Mouse (Mus musculus): ENCODE measurements around the gene Klrb1b. TPM values are rescaled to one million over a fixed set of nuclear protein-coding genes. Genes with fewer than 3 reads are reported as not detected.
"Not testable (repeated sequence)": the region's sequence is repeated elsewhere in the genome, so short reads cannot be mapped to it uniquely, and the experiment has no call there.

The Klrb1b gene
- polyA plus RNA-seq, 1 experiment from 2014 or later, result not detected

DNA sequence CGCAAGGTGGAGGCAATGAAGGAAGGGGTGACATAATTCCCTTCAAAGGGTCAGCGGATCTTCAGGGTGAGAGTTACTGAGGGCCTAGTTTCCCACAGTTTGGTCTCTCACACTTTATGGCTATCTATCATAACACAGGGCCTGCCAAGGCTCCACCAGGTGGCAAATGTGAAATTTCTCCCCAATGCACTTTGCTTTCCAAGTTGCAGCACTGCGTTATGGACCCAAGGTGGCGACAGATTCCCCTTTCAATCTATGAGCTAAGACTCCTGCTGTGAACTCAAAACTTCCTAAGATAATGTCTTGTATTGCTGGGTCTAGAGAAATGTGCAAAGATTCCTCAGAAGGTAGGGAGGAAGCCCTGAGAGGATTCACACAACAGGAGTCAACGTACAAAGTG lies 17.6 kb downstream of the Klrb1b start:
- no peak overlapping the region for H3K27ac ChIP-seq (ENCODE audit: low read depth, low read length)
- H3K4me2 ChIP-seq (replicated peaks; ENCODE audit: low read depth, low read length), result no peak overlapping the region
- WGBS, result 90% methylated on average over 5 of the region's 5 CpGs
- no peaks in the 10 kb centered on the region for H3K9me3 ChIP-seq (ENCODE audit: control insufficient read depth, low read length)
- H3K4me1 ChIP-seq (ENCODE audit: control insufficient read depth, insufficient read depth, low read length), result no peaks in the 10 kb centered on the region
- H3K27me3 ChIP-seq (ENCODE audit: control insufficient read depth, insufficient read depth, low read length), result no peaks in the 10 kb centered on the region
- ATAC-seq (ENCODE audit: low FRiP score, low TSS enrichment), result no peak
- H3K4me3 ChIP-seq (ENCODE audit: low read length), result no peak overlapping the region
- no peak overlapping the region for H3K9ac ChIP-seq (ENCODE audit: low read depth, low read length)
- no peaks in the 10 kb centered on the region for H3K36me3 ChIP-seq (ENCODE audit: control insufficient read depth, insufficient read depth, low read length)

DNA sequence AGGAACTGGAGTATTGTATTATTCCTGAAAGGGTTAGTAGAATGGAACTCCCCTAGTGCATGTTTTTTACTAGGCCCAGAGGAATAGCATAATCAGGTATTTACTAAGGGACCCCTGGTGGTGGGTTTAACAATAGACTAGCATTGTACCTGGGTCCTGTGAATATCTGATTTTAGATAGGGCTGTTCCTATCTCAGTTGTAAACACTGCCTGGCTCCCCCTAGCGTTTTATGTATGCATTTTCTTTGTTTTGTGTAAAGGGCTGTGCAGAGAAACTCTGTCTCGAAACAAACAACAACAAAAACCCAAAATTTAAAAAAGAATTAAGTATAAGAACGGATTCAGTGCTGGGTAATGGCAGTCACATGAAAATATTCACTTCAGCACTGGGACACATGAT lies 19.1 kb downstream of the Klrb1b start:
- H3K4me1 ChIP-seq (ENCODE audit: control insufficient read depth, insufficient read depth, low read length), result no peaks in the 10 kb centered on the region
- ATAC-seq (ENCODE audit: low FRiP score, low TSS enrichment), result no peak
- H3K9me3 ChIP-seq (ENCODE audit: control insufficient read depth, low read length), result no peaks in the 10 kb centered on the region
- no peak overlapping the region for H3K9ac ChIP-seq (ENCODE audit: low read depth, low read length)
- no peaks in the 10 kb centered on the region for H3K27me3 ChIP-seq (ENCODE audit: control insufficient read depth, insufficient read depth, low read length)
- H3K36me3 ChIP-seq (ENCODE audit: control insufficient read depth, insufficient read depth, low read length), result no peaks in the 10 kb centered on the region
- no peak overlapping the region for H3K4me2 ChIP-seq (replicated peaks; ENCODE audit: low read depth, low read length)
- no peak overlapping the region for H3K27ac ChIP-seq (ENCODE audit: low read depth, low read length)
- no peak overlapping the region for H3K4me3 ChIP-seq (ENCODE audit: low read length)
- WGBS, result 78% methylated on average over 3 of the region's 3 CpGs

DNA sequence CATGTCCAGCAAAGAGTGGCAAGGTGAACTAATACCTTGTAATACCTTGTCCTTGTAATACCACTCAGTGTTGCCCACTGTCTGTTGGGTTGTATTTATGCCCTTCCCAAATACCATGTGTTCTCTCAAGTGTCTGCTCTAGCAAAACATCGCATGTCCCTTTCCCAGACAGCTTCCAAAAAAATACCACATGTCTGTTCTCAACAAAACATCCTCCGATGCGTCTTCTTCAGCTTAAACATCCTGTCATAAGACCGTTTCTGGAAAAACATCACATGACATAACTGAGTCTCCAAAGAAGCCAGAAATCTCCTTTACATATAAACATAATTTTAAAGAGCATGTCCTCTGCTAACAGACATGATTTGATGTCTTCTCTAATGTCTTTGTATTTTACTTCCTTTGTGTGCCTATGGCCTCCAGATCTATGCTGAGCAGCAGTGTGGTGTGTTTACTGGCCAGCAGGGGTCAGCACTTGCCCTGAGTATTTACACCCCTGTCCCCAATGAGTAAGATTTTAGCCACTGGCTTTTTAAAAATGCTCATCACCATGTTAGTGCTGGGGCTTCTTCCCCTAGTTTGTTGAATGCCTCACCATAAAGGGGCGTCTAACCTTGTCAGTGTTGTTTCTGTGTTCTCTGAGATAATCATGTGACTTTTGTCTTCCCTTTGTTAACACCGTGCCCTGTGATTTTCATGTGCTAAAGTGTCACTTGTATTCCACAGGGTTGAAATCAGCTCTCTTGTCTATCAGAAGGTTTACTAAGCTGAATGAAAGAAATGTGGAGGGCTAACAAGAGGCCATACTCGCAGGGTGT lies 21.1 kb downstream of the Klrb1b start:
- H3K4me1 ChIP-seq (ENCODE audit: control insufficient read depth, insufficient read depth, low read length); H3K4me2 ChIP-seq (replicated peaks; ENCODE audit: low read depth, low read length); H3K27me3 ChIP-seq (ENCODE audit: control insufficient read depth, insufficient read depth, low read length); H3K4me3 ChIP-seq (ENCODE audit: low read length); H3K27ac ChIP-seq (ENCODE audit: low read depth, low read length); H3K9ac ChIP-seq (ENCODE audit: low read depth, low read length); ATAC-seq (ENCODE audit: low FRiP score, low TSS enrichment); H3K9me3 ChIP-seq (ENCODE audit: control insufficient read depth, low read length); H3K36me3 ChIP-seq (ENCODE audit: control insufficient read depth, insufficient read depth, low read length): not testable (repeated sequence)
- WGBS, result 63% methylated on average over 7 of the region's 7 CpGs

DNA sequence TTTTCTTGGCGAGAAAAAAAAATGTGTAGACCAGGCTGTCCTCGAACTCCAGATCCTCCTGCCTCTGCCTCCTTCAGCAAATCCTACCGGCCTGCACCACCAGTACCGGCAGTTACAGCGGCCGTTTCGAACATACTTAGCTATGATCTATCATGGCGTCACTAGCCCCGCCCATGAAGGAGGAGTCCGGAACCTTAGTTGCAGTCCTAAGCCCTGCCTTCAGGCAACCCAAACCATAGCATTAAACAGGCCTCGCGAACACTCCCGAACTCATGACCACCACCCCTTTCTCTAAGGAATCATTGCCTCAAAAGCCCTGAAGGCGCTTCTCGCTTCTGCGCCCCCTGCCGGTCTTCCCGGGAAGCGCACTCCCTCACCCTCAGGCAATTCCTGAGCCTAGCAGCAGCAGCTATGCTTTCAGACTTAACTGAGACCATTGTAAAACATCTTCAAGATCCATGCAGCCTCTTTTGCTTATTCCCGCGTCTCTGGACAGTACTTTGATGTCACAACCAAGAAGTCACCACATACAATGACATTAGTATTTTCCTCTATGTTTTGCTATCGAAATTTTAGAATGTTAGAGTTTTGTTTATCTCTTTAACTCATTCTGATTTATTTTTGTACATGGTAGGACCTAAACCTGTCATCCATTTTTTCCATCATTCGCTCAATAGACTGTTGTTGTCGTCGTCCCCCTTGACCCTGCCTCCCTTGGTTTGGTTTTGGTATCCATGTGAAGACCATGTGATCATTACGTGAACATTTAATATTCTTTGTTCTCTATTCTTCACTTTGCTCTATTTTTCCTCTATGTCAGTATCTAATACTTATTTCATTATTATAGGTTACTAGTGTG lies 22.9 kb downstream of the Klrb1b start:
- H3K4me2 ChIP-seq (replicated peaks; ENCODE audit: low read depth, low read length), result peak overlapping the region; percentile 55
- no peaks in the 10 kb centered on the region for H3K36me3 ChIP-seq (ENCODE audit: control insufficient read depth, insufficient read depth, low read length)
- peak overlapping the region; percentile 58; the same call in 1 of the 2 replicates for H3K9ac ChIP-seq (ENCODE audit: low read depth, low read length)
- H3K27me3 ChIP-seq (ENCODE audit: control insufficient read depth, insufficient read depth, low read length), result no peaks in the 10 kb centered on the region
- peak; percentile 95 for ATAC-seq (ENCODE audit: low FRiP score, low TSS enrichment)
- peak overlapping the region; percentile 52 for H3K4me3 ChIP-seq (ENCODE audit: low read length)
- H3K27ac ChIP-seq (ENCODE audit: low read depth, low read length), result no peak overlapping the region
- WGBS, result 7% methylated on average over 26 of the region's 26 CpGs
- no peaks in the 10 kb centered on the region for H3K9me3 ChIP-seq (ENCODE audit: control insufficient read depth, low read length)
- no peaks in the 10 kb centered on the region for H3K4me1 ChIP-seq (ENCODE audit: control insufficient read depth, insufficient read depth, low read length)

DNA sequence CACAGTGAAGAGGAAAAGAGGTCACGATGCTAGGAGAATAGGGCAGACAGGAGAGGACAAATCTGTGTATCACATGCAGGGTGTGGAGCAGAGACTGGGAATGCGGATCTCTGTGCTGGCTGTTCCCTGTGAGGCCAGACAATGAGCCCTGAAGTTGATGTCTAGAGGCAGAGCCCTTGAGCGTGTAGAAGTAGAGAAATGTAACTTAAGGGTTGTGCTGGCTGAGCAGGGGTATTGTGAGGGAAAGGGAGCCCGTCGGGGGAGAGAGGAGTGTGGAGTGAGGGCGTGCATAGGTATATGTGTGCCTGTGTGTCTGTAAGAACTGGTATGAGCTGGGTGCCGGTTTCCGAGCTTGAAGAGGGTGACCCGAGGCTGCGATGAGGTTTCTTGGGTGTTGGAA lies 23.6 kb downstream of the Klrb1b start:
- H3K36me3 ChIP-seq (ENCODE audit: control insufficient read depth, insufficient read depth, low read length), result no peaks in the 10 kb centered on the region
- WGBS, result 11% methylated on average over 10 of the region's 10 CpGs
- peak overlapping the region; percentile 52 for H3K4me3 ChIP-seq (ENCODE audit: low read length)
- peak; percentile 39 for ATAC-seq (ENCODE audit: low FRiP score, low TSS enrichment)
- H3K27ac ChIP-seq (ENCODE audit: low read depth, low read length), result 0 out of 2 replicates have a peak overlapping the region, but pooled peaks have one; percentile 37
- peak overlapping the region; percentile 55 for H3K4me2 ChIP-seq (replicated peaks; ENCODE audit: low read depth, low read length)
- H3K9ac ChIP-seq (ENCODE audit: low read depth, low read length), result peak overlapping the region; percentile 58
- peaks cover 6% of the 10 kb centered on the region; the same call in 1 of the 2 replicates for H3K4me1 ChIP-seq (ENCODE audit: control insufficient read depth, insufficient read depth, low read length)
- no peaks in the 10 kb centered on the region for H3K9me3 ChIP-seq (ENCODE audit: control insufficient read depth, low read length)
- no peaks in the 10 kb centered on the region for H3K27me3 ChIP-seq (ENCODE audit: control insufficient read depth, insufficient read depth, low read length)

DNA sequence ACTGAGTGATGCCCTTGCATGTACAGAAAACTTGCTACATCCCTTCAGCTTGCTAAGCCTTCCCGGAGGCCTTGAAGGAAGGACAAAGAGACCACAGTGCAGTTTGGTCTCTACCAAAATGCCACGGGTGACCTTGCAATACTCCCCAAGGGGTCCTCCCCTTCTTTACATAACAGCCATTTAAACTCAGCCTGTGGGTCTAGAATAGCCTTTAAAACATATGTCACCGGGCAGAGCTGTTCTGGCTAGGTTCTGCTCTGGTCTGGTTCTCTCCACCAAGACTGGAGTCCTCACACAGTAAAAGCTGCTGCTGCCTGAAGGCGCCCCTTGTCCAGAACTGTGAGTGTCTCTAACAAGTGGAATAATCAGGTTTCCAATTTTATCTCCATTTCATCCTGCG lies 25.4 kb downstream of the Klrb1b start:
- 84% methylated on average over 5 of the region's 5 CpGs for WGBS
- H3K4me2 ChIP-seq (replicated peaks; ENCODE audit: low read depth, low read length); H3K4me3 ChIP-seq (ENCODE audit: low read length); H3K9ac ChIP-seq (ENCODE audit: low read depth, low read length); H3K27ac ChIP-seq (ENCODE audit: low read depth, low read length); ATAC-seq (ENCODE audit: low FRiP score, low TSS enrichment); H3K4me1 ChIP-seq (ENCODE audit: control insufficient read depth, insufficient read depth, low read length); H3K27me3 ChIP-seq (ENCODE audit: control insufficient read depth, insufficient read depth, low read length); H3K9me3 ChIP-seq (ENCODE audit: control insufficient read depth, low read length); H3K36me3 ChIP-seq (ENCODE audit: control insufficient read depth, insufficient read depth, low read length): not testable (repeated sequence)

DNA sequence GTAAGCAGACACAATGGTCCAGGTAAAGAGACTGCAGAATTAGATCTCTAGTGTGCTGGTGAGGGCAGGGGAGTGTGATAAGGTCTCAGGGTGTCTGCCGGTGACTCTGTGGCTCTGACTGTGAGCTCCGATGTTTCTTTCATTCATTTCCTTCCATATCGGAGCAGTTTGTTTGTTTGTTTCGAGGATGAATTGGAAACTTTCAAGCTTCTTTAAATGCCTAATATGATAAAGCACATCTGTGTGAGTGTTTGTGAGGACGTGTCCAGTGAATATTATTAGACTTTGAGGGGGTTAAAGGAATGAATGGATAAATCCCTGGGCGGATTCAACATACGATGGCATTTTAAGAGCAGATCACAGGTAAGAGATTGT lies 26.2 kb downstream of the Klrb1b start:
- H3K9ac ChIP-seq (ENCODE audit: low read depth, low read length), result peak overlapping the region; percentile 40; the same call in 1 of the 2 replicates
- 25% methylated on average over 7 of the region's 7 CpGs for WGBS

DNA sequence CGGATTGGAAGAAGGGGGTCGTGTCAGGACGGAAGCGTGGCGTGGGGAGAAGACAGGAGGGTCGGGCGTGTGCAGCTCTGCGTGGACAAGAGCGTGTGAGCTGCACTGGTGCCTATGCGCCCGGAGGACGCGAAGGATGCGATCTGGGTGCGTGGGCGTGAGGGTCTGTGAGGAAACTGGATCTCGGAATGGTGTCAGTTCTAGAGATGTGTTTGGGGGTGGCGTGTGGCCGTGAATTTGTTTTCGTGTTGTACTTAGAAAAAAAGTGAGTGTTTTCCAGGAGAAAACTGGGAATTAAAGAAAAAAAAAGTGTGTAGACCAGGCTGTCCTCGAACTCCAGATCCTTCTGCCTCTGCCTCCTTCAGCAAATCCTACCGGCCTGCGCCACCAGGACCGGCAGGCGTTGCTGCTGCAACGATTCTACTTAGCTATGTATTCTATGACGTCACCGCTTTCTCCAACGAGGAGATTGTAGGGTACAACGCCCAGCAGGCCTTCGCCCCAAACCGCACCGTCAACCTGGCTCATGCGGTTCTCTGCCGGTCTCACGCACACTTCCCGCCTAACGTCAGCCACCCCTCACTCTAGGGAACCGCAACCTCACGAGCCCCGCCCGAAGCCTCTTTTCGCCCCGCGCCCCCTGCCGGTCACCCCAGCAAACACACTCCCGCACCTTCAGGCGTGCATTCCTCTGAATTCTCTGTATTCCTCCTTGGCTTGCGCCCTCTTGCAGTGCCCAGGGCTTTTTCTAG lies 26.8 kb downstream of the Klrb1b start:
- H3K27me3 ChIP-seq (ENCODE audit: control insufficient read depth, insufficient read depth, low read length); H3K9me3 ChIP-seq (ENCODE audit: control insufficient read depth, low read length); H3K4me1 ChIP-seq (ENCODE audit: control insufficient read depth, insufficient read depth, low read length); H3K36me3 ChIP-seq (ENCODE audit: control insufficient read depth, insufficient read depth, low read length): not testable (repeated sequence)
- Histone ChIP-seq H3K27ac (ENCODE audit: low read depth, low read length) (peak overlapping the region; percentile 81; the same call in 1 of the 2 replicates), H3K4me3 (ENCODE audit: low read length) (peak overlapping the region; percentile 62), H3K4me2 (replicated peaks; ENCODE audit: low read depth, low read length) (peak overlapping the region; percentile 49), H3K9ac (ENCODE audit: low read depth, low read length) (peak overlapping the region; percentile 61)
- ATAC-seq (ENCODE audit: low FRiP score, low TSS enrichment), result peak; percentile 68
- under 1% methylated on average over 48 of the region's 49 CpGs for WGBS

More for the DNA sequence above, 26.2 kb downstream of the Klrb1b start:
- H3K27me3 ChIP-seq (ENCODE audit: control insufficient read depth, insufficient read depth, low read length), result no peaks in the 10 kb centered on the region
- peak overlapping the region; percentile 41 for H3K4me2 ChIP-seq (replicated peaks; ENCODE audit: low read depth, low read length)
- H3K4me3 ChIP-seq (ENCODE audit: low read length), result peak overlapping the region; percentile 62
- H3K36me3 ChIP-seq (ENCODE audit: control insufficient read depth, insufficient read depth, low read length), result no peaks in the 10 kb centered on the region
- no peak for ATAC-seq (ENCODE audit: low FRiP score, low TSS enrichment)
- H3K4me1 ChIP-seq (ENCODE audit: control insufficient read depth, insufficient read depth, low read length), result peaks cover 6% of the 10 kb centered on the region; the same call in 1 of the 2 replicates
- no peak overlapping the region for H3K27ac ChIP-seq (ENCODE audit: low read depth, low read length)
- H3K9me3 ChIP-seq (ENCODE audit: control insufficient read depth, low read length), result no peaks in the 10 kb centered on the region

Data from kidney, embryonic 14.5 days (tissue).